Mouse (Mus musculus): ENCODE measurements around the gene Hoxb3.

DNA sequence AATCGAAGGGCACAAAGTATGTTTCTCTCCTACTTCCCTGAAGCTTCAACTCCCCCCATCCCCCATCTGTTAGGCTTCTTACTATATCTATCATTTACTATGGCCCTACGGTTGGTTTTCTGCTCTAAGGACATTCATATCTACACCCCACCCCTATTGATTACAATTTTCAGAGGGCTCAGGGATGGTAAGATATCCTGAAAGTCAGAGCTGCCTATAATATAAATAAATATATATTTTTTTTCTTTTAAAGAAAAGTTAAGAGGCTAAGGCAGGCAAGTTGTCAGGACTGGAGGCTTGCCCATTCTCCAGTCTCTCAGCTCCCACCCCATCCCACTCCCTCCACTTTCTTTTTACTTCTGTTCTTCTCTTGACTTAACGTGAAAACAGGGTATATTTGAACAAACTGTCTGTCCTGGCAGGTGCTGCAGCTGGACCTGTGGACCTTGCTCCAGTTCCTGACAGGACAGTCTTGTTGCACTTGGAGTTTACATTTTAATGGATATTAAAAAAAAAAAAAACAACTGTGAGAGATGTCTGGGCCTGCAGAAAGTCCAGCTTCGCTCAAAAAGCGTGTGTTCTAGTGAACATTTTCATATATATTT lies 23.9 kb downstream of the Hoxb3 start:
- TF ChIP-seq POLR2A (IDR thresholded peaks at IDR 0.05; ENCODE audit: control insufficient read depth, low read depth, low read length) = no peak
- TF ChIP-seq CTCF (IDR thresholded peaks at IDR 0.05; ENCODE audit: control insufficient read depth, insufficient read depth, insufficient replicate concordance, low read depth, low read length) = no peak
